Mouse (Mus musculus): ENCODE results near the gene Brca2. TPM values are rescaled to one million over a fixed set of nuclear protein-coding genes. Genes with fewer than 3 reads are reported as not detected.

The Brca2 gene
- polyA plus RNA-seq (2012; rRNA removed): 2.3 TPM in 2 replicates

GRCm38 (mm10) chr5:150521937-150522866, at the start of gene Brca2:
TSS of gene Brca2 (plus strand) at chr5:150522630.

GRCm38 (mm10) chr5:150518064-150518463, 4.4 kb upstream of the Brca2 start, which contains the start of gene Zar1l:
TSS of gene Zar1l (minus strand) at chr5:150518164.

GRCm38 (mm10) chr5:150597088-150597487, 74.7 kb downstream of the Brca2 start, which contains the start of gene N4bp2l1:
TSS of gene N4bp2l1 (minus strand) at chr5:150597188.

Other genes starting within 250 kb of the Brca2 start
- gene Zar1l, start 4.5 kb upstream of the Brca2 start, polyA plus RNA-seq (2012; rRNA removed): not detected in 2 replicates
- 4.2 and 4.7 TPM in 2 replicates for gene N4bp2l1, start 74.6 kb downstream of the Brca2 start, polyA plus RNA-seq (2012; rRNA removed)
- gene N4bp2l2, start 143.6 kb downstream of the Brca2 start, polyA plus RNA-seq (2012; rRNA removed): 2.3 and 3.6 TPM in 2 replicates
- 1.0 and 1.6 TPM in 2 replicates for gene Pds5b, start 151.1 kb downstream of the Brca2 start, polyA plus RNA-seq (2012; rRNA removed)

Measured in colon, adult 2 months (tissue).